ENCODE assay signal across 13 mouse cellular contexts in the genomic region with DNA sequence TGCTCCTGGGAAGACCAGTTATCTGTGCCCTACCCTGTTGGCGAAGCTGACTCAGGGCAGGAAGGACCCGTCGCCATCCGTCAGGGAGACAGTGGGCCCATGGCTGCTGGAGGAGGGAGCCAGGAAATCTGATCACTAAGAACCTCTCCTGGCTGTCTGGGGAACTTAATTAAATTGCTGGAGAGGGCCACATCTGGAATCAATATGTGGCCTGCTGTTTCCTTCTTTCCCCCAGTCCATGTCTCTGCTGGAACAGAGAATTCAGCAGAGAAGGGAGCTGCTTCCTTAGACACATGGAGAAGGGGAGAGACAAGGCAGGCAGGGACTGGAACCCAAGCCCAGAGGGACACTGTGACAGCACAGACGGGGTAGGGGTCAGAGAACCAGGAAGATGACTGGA. TPM values are rescaled to one million over a fixed set of nuclear protein-coding genes. Genes with fewer than 3 reads are reported as not detected.
DNase-seq lines count a peak whose midpoint lies in the region; ATAC-seq lines count a peak whose summit lies in the region.
"Had no signal": no experiment of that assay in that cellular context is flagged by ENCODE, and none has a peak within 500 bp of the region (broad histone marks: within the 10 kb centered on the region; RNA-seq: fewer than 3 reads in every experiment).

No protein-coding gene starts in this region.

- DNase-seq in heart, postnatal 25 days (ENCODE audit: low spot score) = no peak
- peak; percentile 89 for DNase-seq in 3T3-L1 (ENCODE audit: low read depth, low spot score)
- peak; percentile 74 for DNase-seq in embryo, embryonic 10 days (ENCODE audit: low spot score)
- peak; percentile 86 for DNase-seq in hindlimb bud, embryonic 11.5 days (ENCODE audit: extremely low spot score, low read depth, low spot score)
- no peak for DNase-seq in adrenal gland, postnatal 4 days (ENCODE audit: low spot score in 2 of 2)
- DNase-seq: cerebellum, postnatal 25 days; kidney, adult 18-20 months; layer of hippocampus, adult 9-11 months; liver had no signal

- ATAC-seq in heart, embryonic 14.5 days (ENCODE audit: insufficient number of reproducible peaks, insufficient read depth, low FRiP score, low read depth) = no peak
- no peak for ATAC-seq in granulocyte monocyte progenitor cell, adult 5-6 weeks (replicated peaks; ENCODE audit: poor library complexity, severe bottlenecking)
- ATAC-seq: lung, postnatal 0 days had no signal

- H3K9ac ChIP-seq in heart, embryonic 14.5 days (ENCODE audit: low read length) = peak overlapping the region; percentile 38

- no peaks in the 10 kb centered on the region for H3K36me3 ChIP-seq in heart, embryonic 14.5 days (ENCODE audit: control insufficient read depth, insufficient read depth, low read length)

- no peaks in the 10 kb centered on the region for H3K27me3 ChIP-seq in heart, embryonic 14.5 days (ENCODE audit: control insufficient read depth, insufficient read depth, low read length)

- no peak overlapping the region for H3K4me2 ChIP-seq in heart, embryonic 14.5 days (ENCODE audit: low read length)

- no peak overlapping the region for H3K4me3 ChIP-seq in heart, embryonic 14.5 days (ENCODE audit: control insufficient read depth in 1 of 2, insufficient read depth in 1 of 2, low read depth in 1 of 2, low read length in 2 of 2)

- intact Hi-C loops in heart, postnatal 25 days (cut with DNase I) = loop anchor here (5.0 kb wide), 1 partner anchor 99 kb away; no protein-coding TSS in a partner anchor

- WGBS in heart, embryonic 14.5 days = 69% methylated on average over 5 of the region's 5 CpGs

- peaks cover 33 to 35% of the 10 kb centered on the region in 2 experiments for H3K4me1 ChIP-seq in heart, embryonic 14.5 days (ENCODE audit: control insufficient read depth in 2 of 2, insufficient read depth in 2 of 2, low read length in 2 of 2)

- H3K27ac ChIP-seq in heart, embryonic 14.5 days (replicated peaks in 1 of 2; ENCODE audit: control insufficient read depth in 1 of 2, insufficient read depth in 1 of 2, low read depth in 2 of 2, low read length in 2 of 2) = peak overlapping the region; percentile 80 to 83

- no peaks in the 10 kb centered on the region for H3K9me3 ChIP-seq in heart, embryonic 14.5 days (ENCODE audit: control insufficient read depth, low read length)

RNA-seq across cellular contexts. Expression of gene Prrx2, which starts 1.1 kb away (rescaled TPM):
- polyA plus RNA-seq in heart, embryonic 14.5 days (2014; fragmentation: Nextera tagmentation; extraction: Ambion mirVana) = 33.2 and 47.0 TPM in 2 replicates
- total RNA-seq in heart, postnatal 25 days (2021) = 1 to 10 TPM in 1 of 2 experiments, under 1 TPM in 1; 0.61 to 1.9 TPM
- total RNA-seq in adrenal gland, postnatal 4 days (2021) = 1 to 10 TPM; 2.8 to 3.3 TPM
- not detected in 2 replicates for total RNA-seq in granulocyte monocyte progenitor cell, adult 5-6 weeks (2014; fragmentation: Nextera tagmentation)
- total RNA-seq in granulocyte monocyte progenitor cell, adult 5-6 weeks (2017) = not detected in 2 replicates
- total RNA-seq: monocyte, adult 5-6 weeks had no signal

RNA-seq across cellular contexts. Expression of gene Asb6, which starts 3.5 kb away (rescaled TPM):
- polyA plus RNA-seq in heart, embryonic 14.5 days (2014; fragmentation: Nextera tagmentation; extraction: Ambion mirVana) = 16.7 and 17.8 TPM in 2 replicates
- total RNA-seq in heart, postnatal 25 days (2021) = 1 to 10 TPM; 9.3 to 9.5 TPM
- total RNA-seq in adrenal gland, postnatal 4 days (2021) = 10 to 100 TPM; 28.9 to 32.0 TPM
- 8.4 and 18.9 TPM in 2 replicates for total RNA-seq in granulocyte monocyte progenitor cell, adult 5-6 weeks (2014; fragmentation: Nextera tagmentation)
- total RNA-seq in granulocyte monocyte progenitor cell, adult 5-6 weeks (2017) = 12.2 and 27.1 TPM in 2 replicates

RNA-seq across cellular contexts. Expression of gene Ntmt1, which starts 26.0 kb away (rescaled TPM):
- 84.2 and 84.9 TPM in 2 replicates for polyA plus RNA-seq in heart, embryonic 14.5 days (2014; fragmentation: Nextera tagmentation; extraction: Ambion mirVana)
- total RNA-seq in heart, postnatal 25 days (2021) = 10 to 100 TPM; 30.6 to 31.1 TPM
- total RNA-seq in adrenal gland, postnatal 4 days (2021) = 10 to 100 TPM; 43.1 to 44.4 TPM
- 20.2 and 26.8 TPM in 2 replicates for total RNA-seq in granulocyte monocyte progenitor cell, adult 5-6 weeks (2014; fragmentation: Nextera tagmentation)
- total RNA-seq in granulocyte monocyte progenitor cell, adult 5-6 weeks (2017) = 16.2 and 18.6 TPM in 2 replicates

RNA-seq across cellular contexts. Expression of gene 1700001O22Rik, which starts 30.2 kb away (rescaled TPM):
- polyA plus RNA-seq in heart, embryonic 14.5 days (2014; fragmentation: Nextera tagmentation; extraction: Ambion mirVana) = 1.8 and 2.1 TPM in 2 replicates
- total RNA-seq in heart, postnatal 25 days (2021) = under 1 TPM; 0.26 to 0.70 TPM
- total RNA-seq in adrenal gland, postnatal 4 days (2021) = 1 to 10 TPM; 1.2 to 1.9 TPM
- total RNA-seq in granulocyte monocyte progenitor cell, adult 5-6 weeks (2014; fragmentation: Nextera tagmentation) = not detected in 2 replicates
- 0.73 TPM in 1 of 2 replicates, not detected in the other for total RNA-seq in granulocyte monocyte progenitor cell, adult 5-6 weeks (2017)
- total RNA-seq: monocyte, adult 5-6 weeks had no signal

Comparison
In these comparisons a context has a peak if more than half of its experiments do, and no peak if none do; other contexts are left out.
1. DNase-seq: peak in 3T3-L1 (single experiment), embryo, embryonic 10 days (single experiment) and hindlimb bud, embryonic 11.5 days (single experiment); none in heart, postnatal 25 days (single experiment) and adrenal gland, postnatal 4 days (0 of 2).